Mouse (Mus musculus) frontal cortex, postnatal 25 days (tissue): ENCODE measurements around the gene Guca1b.

ENCODE experiments used
- DNase-seq, 2 experiments: peaks; one replicate each; pipeline ENCODE4 v3.0.0; 2022; ENCODE audit warnings: low spot score in 2 of 2

Gene Guca1b

GRCm38 (mm10) chr17:47385145-47385544 lies at the start of gene Guca1b:
Gene Guca1b, plus strand, starts transcription at chr17:47385393.
- DNase-seq = no peak

GRCm38 (mm10) chr17:47343121-47343520 lies 42.1 kb upstream of the Guca1b start:
- DNase-seq = no peak

- DNase-seq = no peak
Observed at GRCm38 (mm10) chr17:47349721-47350319, 35.4 kb upstream of the Guca1b start.

- peak in 1 of 2 experiments; percentile 24 for DNase-seq
Observed at GRCm38 (mm10) chr17:47359964-47360363, 25.2 kb upstream of the Guca1b start.

- no peak for DNase-seq
Observed at GRCm38 (mm10) chr17:47361343-47361742, 23.9 kb upstream of the Guca1b start.

GRCm38 (mm10) chr17:47368401-47369086 lies 16.6 kb upstream of the Guca1b start, which contains the start of gene Mrps10:
Gene Mrps10, plus strand, starts transcription at chr17:47368887.
- peak; percentile 60 to 74 for DNase-seq

GRCm38 (mm10) chr17:47369087-47369443 lies 16.1 kb upstream of the Guca1b start:
- no peak for DNase-seq

GRCm38 (mm10) chr17:47371451-47371850 lies 13.7 kb upstream of the Guca1b start:
- peak in 1 of 2 experiments; percentile 34 for DNase-seq

GRCm38 (mm10) chr17:47373991-47374390 lies 11.2 kb upstream of the Guca1b start:
- no peak for DNase-seq

- no peak for DNase-seq
Observed at GRCm38 (mm10) chr17:47376779-47377280, 8.4 kb upstream of the Guca1b start.

GRCm38 (mm10) chr17:47378133-47378532 lies 7.1 kb upstream of the Guca1b start:
- DNase-seq = no peak

- no peak for DNase-seq
Observed at GRCm38 (mm10) chr17:47381917-47382316, 3.3 kb upstream of the Guca1b start.

- DNase-seq = no peak
Observed at GRCm38 (mm10) chr17:47383266-47383665, 1.9 kb upstream of the Guca1b start.

GRCm38 (mm10) chr17:47384064-47384463 lies 1.1 kb upstream of the Guca1b start:
- no peak for DNase-seq

GRCm38 (mm10) chr17:47386649-47387048 lies 1.5 kb downstream of the Guca1b start:
- DNase-seq = peak; percentile 18 to 31

- DNase-seq = no peak
Observed at GRCm38 (mm10) chr17:47394223-47394869, 9.2 kb downstream of the Guca1b start.

GRCm38 (mm10) chr17:47395376-47395913 lies 10.3 kb downstream of the Guca1b start:
- DNase-seq = no peak

GRCm38 (mm10) chr17:47399091-47399490 lies 13.9 kb downstream of the Guca1b start:
- no peak for DNase-seq

GRCm38 (mm10) chr17:47400451-47400850 lies 15.3 kb downstream of the Guca1b start, which contains the start of gene Guca1a:
Gene Guca1a, minus strand, starts transcription at chr17:47400584.
- DNase-seq = no peak

- no peak for DNase-seq
Observed at GRCm38 (mm10) chr17:47407717-47408557, 22.7 kb downstream of the Guca1b start.

- DNase-seq = peak; percentile 21 to 31
Observed at GRCm38 (mm10) chr17:47408558-47408898, 23.3 kb downstream of the Guca1b start.
